Mouse (Mus musculus) embryonic facial prominence, embryonic 12.5 days (tissue): ENCODE results near the gene Usp40. TPM values are rescaled to one million over a fixed set of nuclear protein-coding genes. Genes with fewer than 3 reads are reported as not detected.

Source experiments
- ATAC-seq: fragments of 200-750 bp; cut with Nextera tagmentation; 2 replicates; pipeline ENCODE4 v1.8.0; 2017; ENCODE audit not compliant: insufficient number of reproducible peaks, insufficient read depth, low FRiP score, low TSS enrichment
- H3K27ac ChIP-seq: fragments of 300-500 bp; sonication (generic); 2 replicates; pipeline ENCODE4 v1.5.1; 2016; ENCODE audit warnings: mild to moderate bottlenecking
- H3K27me3 ChIP-seq: fragments of 300-500 bp; sonication (generic); 2 replicates; pipeline ENCODE4 v1.6.1; 2016; ENCODE audit warnings: mild to moderate bottlenecking, moderate library complexity
- H3K36me3 ChIP-seq: fragments of 300-500 bp; sonication (generic); 2 replicates; pipeline ENCODE4 v1.6.1; 2016; ENCODE audit warnings: mild to moderate bottlenecking
- H3K4me1 ChIP-seq: fragments of 300-500 bp; sonication (generic); 2 replicates; pipeline ENCODE4 v1.6.1; 2016
- H3K4me2 ChIP-seq: fragments of 300-500 bp; sonication (generic); replicated peaks from 2 replicates; pipeline ENCODE4 v1.6.1; 2016; ENCODE audit warnings: mild to moderate bottlenecking, moderate library complexity
- H3K4me3 ChIP-seq: fragments of 300-500 bp; sonication (generic); 2 replicates; pipeline ENCODE4 v1.5.1; 2016; ENCODE audit warnings: mild to moderate bottlenecking
- H3K9ac ChIP-seq: fragments of 300-500 bp; sonication (generic); 2 replicates; pipeline ENCODE4 v1.6.1; 2016; ENCODE audit warnings: mild to moderate bottlenecking, moderate library complexity
- H3K9me3 ChIP-seq: fragments of 300-500 bp; sonication (generic); 2 replicates; pipeline ENCODE4 v1.6.1; 2016; ENCODE audit warnings: mild to moderate bottlenecking, moderate library complexity
- WGBS: fragments of 180-500 bp; shearing (Covaris S2); methylation state at CpG from one replicate; pipeline ENCODE4 v1.1.7; 2016; 5-methylcytosine and 5-hydroxymethylcytosine counted together
- microRNA-seq: library from miRNA; unstranded; fragments of <30 nt; microRNA quantifications from one replicate; pipeline ENCODE4, GENCODE M21; 2017
- polyA plus RNA-seq: library from polyadenylated mRNA; unstranded; fragments of >200 nt; fragmentation: Nextera tagmentation; extraction: Ambion mirVana; gene quantifications from 2 replicates; pipeline ENCODE4 v1.2.1, GENCODE M21; 2016

The Usp40 gene
- polyA plus RNA-seq, 1 experiment from 2014 or later: 53.1 TPM

- Histone ChIP-seq H3K4me3 (no peak overlapping the region), H3K27ac (no peak overlapping the region), H3K9me3 (no peaks in the 10 kb centered on the region), H3K4me1 (no peaks in the 10 kb centered on the region), H3K9ac (no peak overlapping the region), H3K36me3 (peaks cover 5% of the 10 kb centered on the region; the same call in 1 of the 2 replicates), H3K4me2 (no peak overlapping the region), H3K27me3 (no peaks in the 10 kb centered on the region)
- WGBS: 76% methylated on average over 1 of the region's 1 CpGs
- no peak for ATAC-seq
These were observed 97.9 kb downstream of the Usp40 start for GRCm38 (mm10) chr1:87910428-87910827.

GRCm38 (mm10) chr1:87909565-87909964, 98.8 kb downstream of the Usp40 start:
- Histone ChIP-seq H3K36me3 (peaks cover 5% of the 10 kb centered on the region; the same call in 1 of the 2 replicates), H3K27ac (no peak overlapping the region), H3K4me3 (no peak overlapping the region), H3K4me2 (no peak overlapping the region), H3K9ac (no peak overlapping the region), H3K9me3 (no peaks in the 10 kb centered on the region), H3K4me1 (no peaks in the 10 kb centered on the region), H3K27me3 (no peaks in the 10 kb centered on the region)
- ATAC-seq: no peak

GRCm38 (mm10) chr1:87908736-87909135, 99.6 kb downstream of the Usp40 start:
- no peak overlapping the region for H3K4me2 ChIP-seq
- H3K4me3 ChIP-seq: no peak overlapping the region
- peaks cover 5% of the 10 kb centered on the region; the same call in 1 of the 2 replicates for H3K36me3 ChIP-seq
- no peaks in the 10 kb centered on the region for H3K9me3 ChIP-seq
- no peak for ATAC-seq
- H3K9ac ChIP-seq: no peak overlapping the region
- no peaks in the 10 kb centered on the region for H3K27me3 ChIP-seq
- H3K4me1 ChIP-seq: no peaks in the 10 kb centered on the region
- WGBS: 77% methylated on average over 3 of the region's 3 CpGs
- no peak overlapping the region for H3K27ac ChIP-seq

- H3K9ac ChIP-seq: no peak overlapping the region
- no peaks in the 10 kb centered on the region for H3K9me3 ChIP-seq
- H3K4me2 ChIP-seq: no peak overlapping the region
- H3K27me3 ChIP-seq: no peaks in the 10 kb centered on the region
- no peak for ATAC-seq
- H3K27ac ChIP-seq: no peak overlapping the region
- no peak overlapping the region for H3K4me3 ChIP-seq
- peaks cover 5% of the 10 kb centered on the region; the same call in 1 of the 2 replicates for H3K36me3 ChIP-seq
- H3K4me1 ChIP-seq: no peaks in the 10 kb centered on the region
- 89% methylated on average over 2 of the region's 2 CpGs for WGBS
These were observed 100.3 kb downstream of the Usp40 start for GRCm38 (mm10) chr1:87908006-87908405.

GRCm38 (mm10) chr1:87906361-87906956, 101.9 kb downstream of the Usp40 start:
- Histone ChIP-seq H3K27ac (no peak overlapping the region), H3K4me2 (no peak overlapping the region), H3K36me3 (peaks cover 5% of the 10 kb centered on the region; the same call in 1 of the 2 replicates), H3K4me3 (no peak overlapping the region), H3K27me3 (no peaks in the 10 kb centered on the region), H3K9ac (no peak overlapping the region), H3K4me1 (no peaks in the 10 kb centered on the region), H3K9me3 (no peaks in the 10 kb centered on the region)
- no peak for ATAC-seq
- 83% methylated on average over 5 of the region's 5 CpGs for WGBS

GRCm38 (mm10) chr1:87902186-87902585, 106.2 kb downstream of the Usp40 start:
- Histone ChIP-seq H3K4me3 (no peak overlapping the region), H3K9me3 (no peaks in the 10 kb centered on the region), H3K4me2 (no peak overlapping the region), H3K27ac (no peak overlapping the region), H3K27me3 (no peaks in the 10 kb centered on the region), H3K4me1 (no peaks in the 10 kb centered on the region), H3K9ac (no peak overlapping the region), H3K36me3 (no peaks in the 10 kb centered on the region)
- ATAC-seq: no peak

GRCm38 (mm10) chr1:87900979-87901378, 107.4 kb downstream of the Usp40 start:
- no peaks in the 10 kb centered on the region for H3K27me3 ChIP-seq
- no peak overlapping the region for H3K9ac ChIP-seq
- H3K4me2 ChIP-seq: no peak overlapping the region
- no peak overlapping the region for H3K27ac ChIP-seq
- 82% methylated on average over 6 of the region's 6 CpGs for WGBS
- no peak for ATAC-seq
- no peaks in the 10 kb centered on the region for H3K4me1 ChIP-seq
- no peaks in the 10 kb centered on the region for H3K36me3 ChIP-seq
- H3K4me3 ChIP-seq: no peak overlapping the region
- H3K9me3 ChIP-seq: no peaks in the 10 kb centered on the region

- H3K36me3 ChIP-seq: no peaks in the 10 kb centered on the region
- H3K27me3 ChIP-seq: no peaks in the 10 kb centered on the region
- H3K4me2 ChIP-seq: no peak overlapping the region
- no peak for ATAC-seq
- WGBS: 78% methylated on average over 2 of the region's 2 CpGs
- H3K4me1 ChIP-seq: no peaks in the 10 kb centered on the region
- H3K9ac ChIP-seq: no peak overlapping the region
- H3K4me3 ChIP-seq: no peak overlapping the region
- no peak overlapping the region for H3K27ac ChIP-seq
- H3K9me3 ChIP-seq: no peaks in the 10 kb centered on the region
These were observed 108.7 kb downstream of the Usp40 start for GRCm38 (mm10) chr1:87899701-87900100.

GRCm38 (mm10) chr1:87896921-87897320, 111.4 kb downstream of the Usp40 start:
- Histone ChIP-seq H3K4me3 (no peak overlapping the region), H3K27ac (no peak overlapping the region), H3K9me3 (no peaks in the 10 kb centered on the region), H3K27me3 (no peaks in the 10 kb centered on the region), H3K36me3 (no peaks in the 10 kb centered on the region), H3K4me1 (no peaks in the 10 kb centered on the region), H3K4me2 (no peak overlapping the region), H3K9ac (no peak overlapping the region)
- no peak for ATAC-seq
- WGBS: 96% methylated on average over 2 of the region's 2 CpGs

Small RNA genes lying within 50 kb of the gene (microRNA-seq; reads per million reads assigned to microRNA genes)
- gene Gm25198: not detected

Other genes starting within 250 kb of the Usp40 start
- 3.7 and 3.9 TPM in 2 replicates for gene Sag, start 204.9 kb downstream of the Usp40 start, polyA plus RNA-seq
- gene Dgkd, start 155.3 kb downstream of the Usp40 start, polyA plus RNA-seq: 37.7 and 37.9 TPM in 2 replicates
- not detected in 2 replicates for gene Ugt1a10, start 46.8 kb upstream of the Usp40 start, polyA plus RNA-seq
- not detected in 2 replicates for gene Ugt1a9, start 62.2 kb upstream of the Usp40 start, polyA plus RNA-seq
- not detected in 2 replicates for gene Ugt1a8, start 79.3 kb upstream of the Usp40 start, polyA plus RNA-seq
- 0.63 and 0.66 TPM in 2 replicates for gene Ugt1a7c, start 86.5 kb upstream of the Usp40 start, polyA plus RNA-seq
- not detected in 2 replicates for gene Ugt1a6b, start 94.7 kb upstream of the Usp40 start, polyA plus RNA-seq
- gene Ugt1a6a, start 126.3 kb upstream of the Usp40 start, polyA plus RNA-seq: 1.1 and 1.5 TPM in 2 replicates
- not detected in 2 replicates for gene Ugt1a5, start 157.5 kb upstream of the Usp40 start, polyA plus RNA-seq
- gene Ugt1a2, start 192.1 kb upstream of the Usp40 start, polyA plus RNA-seq: not detected in 2 replicates
- 16.1 and 17.0 TPM in 2 replicates for gene Dnajb3, start 197.2 kb upstream of the Usp40 start, polyA plus RNA-seq
- not detected in 2 replicates for gene Ugt1a1, start 203.4 kb upstream of the Usp40 start, polyA plus RNA-seq
- 0.80 and 1.6 TPM in 2 replicates for gene Mroh2a, start 218.4 kb upstream of the Usp40 start, polyA plus RNA-seq